Mouse (Mus musculus) layer of hippocampus, postnatal 14 days (tissue): Measurements from ENCODE around the gene Hpn. TPM values are rescaled to one million over a fixed set of nuclear protein-coding genes. Genes with fewer than 3 reads are reported as not detected.

Experiments
- DNase-seq, 2 experiments: peaks; one replicate each; pipeline ENCODE4 v3.0.0; 2021 to 2022; ENCODE audit warnings: low spot score in 2 of 2, mixed read lengths in 1 of 2
- total RNA-seq, 2 experiments: library from RNA; stranded (reverse); gene quantifications; 2 replicates each; pipeline ENCODE4 v1.2.3; 2021

Gene Hpn
- total RNA-seq, 2 experiments from 2014 or later: 2.8 to 3.1 TPM

DNA sequence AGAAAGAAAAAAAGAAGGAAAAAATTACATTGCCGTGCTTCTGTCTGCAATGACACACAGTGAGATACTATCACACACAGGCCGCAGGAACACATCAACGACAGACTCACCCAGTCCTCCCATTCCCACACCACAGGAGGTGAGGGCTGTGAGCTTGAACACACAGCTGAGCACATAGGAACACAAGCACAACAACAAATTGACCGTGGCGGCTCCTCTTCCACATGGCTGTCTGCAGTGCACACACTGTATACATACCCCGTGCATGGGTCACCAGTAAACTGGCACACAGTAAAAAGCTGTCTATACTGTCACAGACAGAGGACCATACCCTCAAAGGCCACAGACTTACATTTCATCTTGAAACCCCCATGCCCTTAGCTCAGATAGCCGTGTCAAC is 58.6 kb downstream of the Hpn start:
- no peak for DNase-seq

- DNase-seq: no peak
These were observed 59.2 kb downstream of the Hpn start for GRCm38 (mm10) chr7:31055883-31056282.

GRCm38 (mm10) chr7:31055354-31055824 is 59.7 kb downstream of the Hpn start:
- DNase-seq: peak; percentile 47 to 58

DNA sequence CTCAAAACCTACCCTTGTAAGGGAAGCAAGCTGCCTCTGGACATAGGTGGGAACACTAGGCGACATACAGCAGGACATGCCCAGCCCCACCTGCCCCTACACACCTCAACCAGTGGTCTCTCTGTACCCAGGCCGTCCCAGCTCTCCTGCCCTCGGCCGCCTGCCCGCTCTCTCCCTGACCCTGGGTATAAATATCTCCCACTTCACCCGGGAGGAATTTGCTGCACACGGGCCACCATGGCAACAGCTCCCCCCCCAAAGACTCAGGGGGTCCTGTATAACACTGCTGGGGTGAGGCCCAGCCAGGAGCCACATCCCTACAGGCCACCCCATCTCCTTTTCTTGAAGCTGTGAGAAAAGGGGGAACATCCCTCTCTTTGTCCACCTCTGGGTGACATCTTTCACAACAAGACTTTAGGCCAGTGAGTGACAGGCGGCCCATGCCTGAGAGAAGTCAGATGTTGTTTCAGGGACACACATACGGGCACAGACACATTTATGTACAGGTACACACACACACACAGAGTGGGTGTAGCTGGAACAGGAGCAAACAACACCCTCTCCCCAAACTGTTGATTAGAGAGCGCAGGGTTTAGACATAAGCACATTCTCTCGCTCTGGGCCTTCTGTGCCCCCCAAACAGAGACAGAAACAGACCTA is 60.3 kb downstream of the Hpn start:
- no peak for DNase-seq

- DNase-seq: peak in 1 of 2 experiments; percentile 34
These were observed 61.1 kb downstream of the Hpn start for GRCm38 (mm10) chr7:31053882-31054447.

GRCm38 (mm10) chr7:31052636-31053434 is 62.3 kb downstream of the Hpn start:
- DNase-seq: peak; percentile 69 to 73

DNA sequence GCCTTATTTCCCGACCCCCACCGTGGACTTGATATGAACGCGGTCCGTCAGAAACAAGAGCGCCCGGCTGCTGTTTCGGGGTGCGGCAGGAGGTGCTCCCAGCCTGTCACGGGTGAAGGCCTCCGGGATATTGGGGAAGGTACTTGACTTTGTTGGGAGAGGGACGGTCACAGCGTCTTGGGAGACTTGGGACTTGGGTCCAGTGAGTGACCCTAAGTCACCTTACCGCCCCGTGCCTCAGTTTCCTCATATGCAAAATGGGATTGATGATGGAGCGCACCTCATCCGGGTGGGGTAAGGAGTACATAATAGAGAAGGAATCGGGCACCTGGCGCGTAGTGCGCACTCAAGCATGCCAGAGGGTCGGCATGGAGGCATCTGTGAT is 62.8 kb downstream of the Hpn start:
- no peak for DNase-seq

DNA sequence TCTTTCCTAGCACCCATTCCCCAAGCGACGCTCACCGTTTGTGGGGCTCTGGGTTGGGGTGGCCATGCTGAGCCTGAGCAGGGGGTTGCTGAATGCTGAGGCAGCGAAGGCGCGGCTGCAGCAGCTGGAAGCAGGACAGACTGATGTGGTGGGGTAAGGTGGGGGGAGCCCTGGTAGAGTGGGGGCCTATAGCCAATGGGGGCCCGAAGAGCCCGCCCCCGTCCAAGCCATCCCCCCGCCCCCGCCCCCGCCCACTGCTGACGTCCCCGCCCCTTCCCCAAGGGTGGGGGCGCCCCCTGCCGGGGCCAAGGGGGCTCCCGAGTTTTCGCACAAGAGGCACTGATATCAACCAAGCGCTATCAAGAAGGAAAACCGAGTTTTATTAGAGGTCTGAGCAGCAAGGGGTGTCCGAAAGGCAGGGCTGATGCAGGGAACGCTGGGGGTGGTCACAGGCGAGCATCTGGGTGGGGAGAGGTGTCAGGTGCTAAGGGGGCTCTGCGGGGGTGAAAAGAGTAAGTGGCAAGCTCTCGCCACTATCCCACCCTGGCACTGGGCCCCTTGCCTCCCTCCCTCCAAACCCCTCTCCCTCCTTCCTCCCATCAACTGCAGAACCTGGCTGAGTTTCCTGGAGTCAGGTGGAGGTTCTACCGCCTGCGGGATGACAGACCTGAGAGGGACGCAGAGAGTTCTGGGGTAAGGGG is 63.6 kb downstream of the Hpn start, which contains the start of gene Fxyd7:
Gene Fxyd7 (minus strand): TSS at position 147 of the 701 bp plus-strand sequence.
- peak in 1 of 2 experiments; percentile 25 for DNase-seq

DNA sequence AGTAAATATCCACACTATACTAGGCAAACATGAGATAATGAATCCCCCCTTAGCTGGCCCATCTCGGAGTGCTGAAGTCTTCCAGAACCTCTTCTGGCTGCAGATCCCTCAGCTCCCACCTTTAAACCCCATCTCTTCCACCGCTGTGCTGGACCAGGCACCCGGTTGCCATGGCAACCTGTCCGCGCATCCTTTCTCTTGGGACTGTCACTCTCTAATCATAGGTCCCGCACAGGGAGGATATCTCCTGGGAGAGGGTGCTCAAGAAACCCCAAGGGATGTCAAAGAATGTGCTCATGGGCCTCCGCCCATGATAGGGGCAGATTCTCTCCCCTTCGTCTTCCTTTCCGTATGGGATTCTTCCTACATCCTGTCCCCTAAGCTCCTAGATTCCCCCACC is 64.2 kb downstream of the Hpn start:
- DNase-seq: peak in 1 of 2 experiments; percentile 40

- DNase-seq: no peak
These were observed 64.6 kb downstream of the Hpn start for GRCm38 (mm10) chr7:31050487-31050886.

- DNase-seq: peak; percentile 51 to 68
These were observed 65.2 kb downstream of the Hpn start for GRCm38 (mm10) chr7:31049846-31050281.

- peak in 1 of 2 experiments; percentile 44 for DNase-seq
These were observed 65.8 kb downstream of the Hpn start for GRCm38 (mm10) chr7:31049135-31049845.

Other genes with a start within 250 kb of the Hpn start
- gene Cd22, start 234.9 kb downstream of the Hpn start, total RNA-seq: not detected
- 100 to 1,000 TPM; 306 to 317 TPM for gene Mag, start 200.4 kb downstream of the Hpn start, total RNA-seq
- not detected for gene Hamp2, start 190.6 kb downstream of the Hpn start, total RNA-seq
- not detected for gene Hamp, start 171.3 kb downstream of the Hpn start, total RNA-seq
- 100 to 1,000 TPM; 122 to 124 TPM for gene Usf2, start 158.5 kb downstream of the Hpn start, total RNA-seq
- 10 to 100 TPM in 1 of 2 experiments, 1 to 10 TPM in 1; 9.0 to 11.4 TPM for gene Lsr, start 141.8 kb downstream of the Hpn start, total RNA-seq
- gene Fam187b, start 141.5 kb downstream of the Hpn start, total RNA-seq: under 1 TPM; 0.25 to 0.43 TPM
- 10 to 100 TPM; 32.1 to 32.4 TPM for gene Fxyd5, start 72.8 kb downstream of the Hpn start, total RNA-seq
- 100 to 1,000 TPM; 333 to 341 TPM for gene Fxyd7, start 63.8 kb downstream of the Hpn start, total RNA-seq
- gene Fxyd1, start 58.1 kb downstream of the Hpn start, total RNA-seq: 100 to 1,000 TPM in 1 of 2 experiments, 10 to 100 TPM in 1; 62.6 to 118 TPM
- gene Lgi4, start 55.9 kb downstream of the Hpn start, total RNA-seq: 10 to 100 TPM; 21.8 to 23.3 TPM
- gene Fxyd3, start 38.6 kb downstream of the Hpn start, total RNA-seq: under 1 TPM; 0.55 to 0.72 TPM
- 100 to 1,000 TPM; 430 to 445 TPM for gene Scn1b, start 11.7 kb upstream of the Hpn start, total RNA-seq
- 100 to 1,000 TPM; 123 to 134 TPM for gene Gramd1a, start 40.6 kb upstream of the Hpn start, total RNA-seq
- gene Scgb2b2, start 175.2 kb upstream of the Hpn start, total RNA-seq: not detected
- not detected for gene Scgb1b2, start 176.5 kb upstream of the Hpn start, total RNA-seq
- not detected for gene Scgb2b3, start 246.8 kb upstream of the Hpn start, total RNA-seq